Mouse (Mus musculus) urinary bladder, postnatal 10 days (tissue): ENCODE data around the gene Rnaset2b.
A peak's percentile ranks its signal among the peaks of the same experiment; 100 is the strongest.
"Not testable (repeated sequence)": the region's sequence is repeated elsewhere in the genome, so short reads cannot be mapped to it uniquely, and the experiment has no call there.

Experiments
- DNase-seq: peaks from one replicate; pipeline ENCODE4 v3.0.0; 2022; ENCODE audit warnings: low spot score

The Rnaset2b gene

DNA sequence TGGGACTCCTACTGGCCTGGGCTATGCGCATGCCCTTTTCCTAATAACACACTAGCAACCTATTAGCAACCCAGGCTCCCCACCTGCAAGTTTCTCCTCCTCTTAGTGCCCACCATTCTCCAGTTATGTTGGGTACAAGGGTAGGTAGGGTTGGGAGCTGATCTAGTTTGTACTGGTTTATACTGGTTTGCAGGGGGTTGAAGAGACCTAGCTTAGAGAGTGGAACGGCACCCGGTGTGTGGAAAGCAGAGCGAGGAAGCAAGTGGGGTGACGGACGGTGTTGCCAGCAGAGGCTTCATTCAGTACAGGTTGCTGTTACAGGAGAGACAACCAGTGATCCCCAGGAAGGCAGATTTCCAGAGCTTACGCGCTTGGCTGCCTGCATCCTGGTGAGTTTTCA is at the start of gene Rnaset2b:
Rnaset2b (plus strand) TSS at position 301 of the 400 bp plus-strand sequence.
- DNase-seq = not testable (repeated sequence)

DNA sequence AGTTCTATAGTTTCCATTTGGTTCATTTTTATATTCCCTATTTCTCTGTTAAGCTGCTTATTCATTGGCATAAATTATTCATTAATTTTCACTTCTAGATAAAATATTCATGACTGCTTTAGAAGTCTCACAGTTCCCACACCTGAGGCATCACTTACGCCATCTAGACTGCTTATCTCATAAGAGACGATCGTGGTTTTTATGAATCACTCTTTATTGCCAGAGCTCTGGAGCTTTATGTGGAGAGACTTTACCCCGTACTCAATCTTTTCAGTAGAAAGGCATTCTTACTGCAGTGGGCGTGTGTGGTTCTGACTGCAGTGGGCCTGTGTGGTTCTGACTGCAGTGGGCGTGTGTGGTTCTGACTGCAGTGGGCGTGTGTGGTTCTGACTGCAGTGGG is 38.8 kb upstream of the Rnaset2b start:
- DNase-seq = not testable (repeated sequence)

DNA sequence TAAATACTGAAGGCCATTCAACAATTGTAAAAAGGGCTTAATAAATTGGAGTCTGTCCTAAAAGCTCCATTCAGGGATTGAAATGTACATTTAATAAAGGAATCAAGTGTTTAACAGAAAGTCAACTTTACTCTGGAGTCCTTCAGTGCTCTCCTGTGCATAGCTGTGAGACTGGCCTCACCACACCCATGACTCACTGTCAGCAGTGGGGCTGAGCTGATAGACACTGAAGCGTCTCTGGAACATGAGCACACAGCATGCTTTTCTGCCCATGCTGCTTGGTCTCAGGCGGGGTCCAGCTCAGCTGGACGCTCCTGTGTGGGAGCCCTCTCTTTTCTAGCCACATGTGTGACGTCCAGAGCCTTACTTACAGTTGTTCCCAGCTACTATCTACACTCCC is 27.9 kb upstream of the Rnaset2b start:
- DNase-seq = not testable (repeated sequence)

DNA sequence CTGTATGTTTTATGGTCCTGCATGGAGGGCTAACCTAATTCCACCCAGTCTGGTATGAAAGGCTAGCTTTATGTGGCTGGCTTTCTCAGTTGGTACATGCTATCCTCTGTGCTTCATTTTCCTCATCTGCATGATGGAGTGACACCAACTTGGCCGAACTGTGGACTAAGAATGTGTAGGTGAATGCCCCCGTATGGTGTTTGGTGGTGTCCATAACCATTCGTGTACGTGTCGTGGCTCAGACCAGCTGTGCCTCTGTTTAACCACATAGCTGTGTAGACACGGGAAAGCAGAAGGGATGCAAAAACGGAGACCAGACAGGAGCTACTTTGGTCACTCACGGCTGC is 22.8 kb upstream of the Rnaset2b start:
- DNase-seq = not testable (repeated sequence)

DNA sequence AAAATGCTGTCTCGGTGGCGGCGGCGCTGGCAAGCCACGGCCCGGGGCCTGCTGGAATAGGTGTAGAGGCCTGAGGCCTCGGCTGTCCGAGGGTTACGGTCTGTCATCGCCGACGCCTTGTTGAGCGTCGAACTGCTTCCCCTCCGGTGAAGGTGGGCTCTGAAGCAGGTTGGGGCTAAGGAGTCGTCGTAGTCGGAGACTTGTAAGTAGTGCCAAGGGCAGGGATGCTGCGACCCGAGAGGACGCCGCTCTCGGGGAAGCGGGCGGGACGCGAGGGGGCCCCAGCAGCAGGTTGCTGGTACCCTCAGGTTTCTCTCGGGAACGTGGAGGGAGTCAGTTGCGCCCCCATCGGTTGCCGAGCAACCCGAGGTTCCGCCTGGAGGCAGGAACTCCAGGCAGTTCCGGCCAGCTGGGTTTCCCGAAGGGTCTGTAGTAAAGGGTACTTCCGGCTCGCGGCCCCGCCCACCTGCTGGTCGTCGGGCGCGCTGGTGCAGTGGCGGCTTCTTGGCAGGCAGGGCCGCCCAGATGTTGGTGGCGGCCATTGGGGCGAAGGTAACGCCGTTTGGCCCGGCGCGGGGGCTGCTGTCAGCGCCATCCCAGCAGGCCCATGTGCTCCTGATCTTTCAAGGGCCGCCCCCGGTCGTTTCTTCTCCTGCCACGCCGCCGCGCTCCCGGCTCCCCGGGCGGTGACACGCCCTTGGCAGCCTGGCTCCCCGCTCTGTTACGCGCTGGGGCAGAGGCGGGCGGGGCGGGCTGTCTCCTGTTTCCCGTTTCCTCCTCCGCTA is 22.3 kb upstream of the Rnaset2b start, which contains the start of gene Rsph3b:
Rsph3b (minus strand) TSS at position 699 of the 785 bp plus-strand sequence.
- peak; percentile 28 for DNase-seq

DNA sequence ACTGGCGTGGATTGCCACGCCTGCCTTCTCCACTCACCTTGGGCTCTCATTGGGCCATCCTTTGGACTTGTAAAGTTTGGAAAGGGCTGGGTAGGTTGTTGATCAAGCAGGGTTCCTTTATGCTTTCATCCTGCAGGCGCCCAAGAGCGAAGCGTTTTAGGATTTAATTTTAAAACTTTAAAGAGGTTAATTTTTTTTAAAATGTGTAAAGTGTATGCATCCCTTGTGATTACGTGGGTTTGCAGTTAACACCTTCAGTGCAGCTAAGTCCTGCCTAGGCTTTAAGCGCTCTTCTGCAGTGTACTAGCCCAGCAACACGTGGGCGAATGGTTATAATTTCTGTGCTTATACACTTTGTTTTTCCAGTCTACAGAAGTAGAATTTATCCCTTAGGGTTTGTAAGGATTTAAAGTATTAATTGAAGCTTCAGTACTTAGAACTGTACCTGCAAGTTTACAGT is 21.6 kb upstream of the Rnaset2b start:
- DNase-seq = not testable (repeated sequence)

DNA sequence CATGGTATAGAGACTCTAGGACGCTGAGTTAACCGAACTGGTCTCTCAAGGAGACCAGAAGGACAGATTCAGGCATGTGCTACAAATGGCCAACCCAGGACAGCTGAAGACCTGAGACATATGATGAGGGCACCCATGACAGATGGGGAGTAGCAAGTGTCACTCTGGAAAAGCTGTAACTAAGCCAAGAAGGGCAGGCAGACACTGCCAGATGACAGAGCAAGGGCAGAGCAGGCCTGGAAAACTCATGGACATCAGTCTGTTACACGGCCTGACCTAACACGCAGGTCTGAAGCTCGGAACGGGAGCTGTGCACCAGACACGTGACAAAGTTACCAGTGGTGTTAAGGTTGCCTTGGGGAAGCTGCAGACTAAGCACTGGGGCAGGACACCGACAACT is 11.6 kb upstream of the Rnaset2b start:
- DNase-seq = not testable (repeated sequence)

DNA sequence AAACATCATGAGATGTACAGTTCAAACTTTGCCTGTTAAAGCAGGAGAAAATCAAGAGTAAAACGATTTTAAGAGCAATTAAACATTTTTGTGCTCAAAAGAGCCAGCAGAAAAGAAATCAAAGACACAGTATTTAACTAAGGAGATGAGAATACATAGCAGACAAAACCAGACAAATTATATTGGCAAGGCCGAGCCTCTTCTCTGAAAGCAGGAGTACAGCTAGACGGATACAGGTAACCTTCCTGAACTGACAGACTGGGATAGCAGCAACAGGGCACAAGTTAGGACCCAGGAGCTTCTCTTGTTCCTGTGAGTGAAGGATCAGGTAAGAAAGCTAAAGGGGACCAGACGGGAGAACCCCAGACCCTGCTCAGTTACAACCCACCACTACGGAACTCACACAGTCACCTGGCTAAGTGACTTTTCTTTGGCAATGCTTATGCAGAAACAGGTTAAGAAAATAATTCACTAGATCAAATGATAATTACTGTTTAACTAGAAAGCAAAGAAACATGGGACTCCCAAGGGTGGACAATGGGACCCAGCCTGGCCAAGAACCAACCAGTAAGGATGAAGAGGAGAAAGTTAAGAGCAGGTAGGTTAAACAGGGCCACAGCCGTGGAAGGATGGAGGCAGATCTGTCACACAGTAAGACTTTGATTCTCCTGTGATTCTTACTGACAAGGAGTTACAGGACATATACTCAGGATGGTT is 10.7 kb upstream of the Rnaset2b start:
- not testable (repeated sequence) for DNase-seq

DNA sequence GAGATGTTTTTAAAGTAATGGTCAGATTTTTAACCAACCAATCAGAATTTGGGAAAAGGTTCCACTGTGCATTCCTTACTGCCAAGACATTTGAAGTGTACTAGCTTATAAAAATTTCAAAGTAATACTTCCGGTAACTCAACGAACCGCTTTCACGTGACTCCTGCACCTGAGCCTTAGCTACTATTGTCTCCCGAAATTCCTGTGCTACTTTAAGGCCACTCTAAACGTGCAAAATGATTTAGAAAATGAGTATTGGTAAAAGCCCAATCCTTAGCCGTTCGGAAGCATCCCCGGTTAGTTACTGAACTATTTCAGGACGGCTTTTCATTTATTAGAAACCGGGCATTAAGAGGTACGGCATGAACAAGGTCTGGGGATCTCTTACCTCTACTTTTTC is 10.1 kb upstream of the Rnaset2b start:
- not testable (repeated sequence) for DNase-seq

DNA sequence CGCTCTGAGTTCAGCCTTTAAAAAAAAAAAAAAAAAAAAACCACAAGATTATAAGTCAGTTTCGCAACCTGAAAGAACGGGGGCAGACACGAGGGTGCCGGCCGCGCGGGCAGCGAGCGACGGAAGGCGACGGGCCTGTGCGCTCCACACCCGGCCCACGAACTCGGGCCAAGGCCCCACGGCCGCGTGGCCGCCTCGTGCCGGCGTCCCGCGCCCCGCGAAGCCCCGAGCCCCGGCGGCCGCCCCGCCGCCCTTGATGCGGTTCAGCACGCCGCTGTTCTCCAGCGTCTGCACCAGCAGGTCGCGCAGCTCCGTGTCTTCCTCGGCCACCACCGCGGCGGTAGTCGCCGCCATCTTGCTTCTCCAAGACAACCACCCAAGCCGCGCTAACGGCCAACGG is 9.7 kb upstream of the Rnaset2b start, which contains the start of gene Tagap1:
Tagap1 (minus strand) TSS at position 381 of the 400 bp plus-strand sequence.
- not testable (repeated sequence) for DNase-seq

DNA sequence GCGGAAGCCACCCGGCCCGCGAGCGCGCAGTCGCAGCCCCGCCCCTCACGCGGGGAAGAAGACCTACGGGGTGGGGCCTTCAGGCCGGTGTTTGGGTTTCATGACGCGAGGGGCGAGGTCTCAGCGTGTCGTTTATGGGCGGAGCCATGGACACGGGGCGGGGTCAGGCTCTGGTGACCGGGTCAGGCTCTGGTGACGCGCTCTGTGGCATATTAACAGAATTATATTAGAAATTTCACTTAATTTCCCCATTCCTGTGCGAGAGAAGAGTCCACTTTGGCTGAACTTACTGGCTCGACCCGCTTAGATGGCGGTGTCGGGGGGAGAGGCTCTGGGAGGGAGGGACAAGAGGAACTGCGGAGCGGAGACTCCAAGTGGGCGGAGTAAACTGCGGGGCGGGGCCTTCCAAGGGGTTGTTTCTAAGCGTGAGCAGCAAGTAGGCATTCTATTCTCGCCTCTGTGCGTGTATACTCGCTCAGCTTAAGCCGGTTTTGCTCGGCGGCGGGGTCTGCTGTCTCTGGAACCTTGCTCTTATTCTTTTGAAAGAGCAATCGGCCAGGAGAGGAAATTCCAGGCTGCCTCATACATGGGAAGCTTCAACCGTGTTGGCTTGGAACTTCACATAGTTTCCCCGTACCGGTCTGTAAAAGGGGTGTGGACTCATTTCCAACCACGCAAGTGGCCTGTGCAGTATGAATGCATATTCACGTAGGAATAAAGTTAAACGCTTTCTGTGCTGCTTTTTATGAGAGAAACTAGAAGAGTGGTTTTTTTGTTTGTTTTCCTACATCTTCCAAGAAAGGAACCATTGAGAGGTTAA is 9.0 kb upstream of the Rnaset2b start:
- not testable (repeated sequence) for DNase-seq

DNA sequence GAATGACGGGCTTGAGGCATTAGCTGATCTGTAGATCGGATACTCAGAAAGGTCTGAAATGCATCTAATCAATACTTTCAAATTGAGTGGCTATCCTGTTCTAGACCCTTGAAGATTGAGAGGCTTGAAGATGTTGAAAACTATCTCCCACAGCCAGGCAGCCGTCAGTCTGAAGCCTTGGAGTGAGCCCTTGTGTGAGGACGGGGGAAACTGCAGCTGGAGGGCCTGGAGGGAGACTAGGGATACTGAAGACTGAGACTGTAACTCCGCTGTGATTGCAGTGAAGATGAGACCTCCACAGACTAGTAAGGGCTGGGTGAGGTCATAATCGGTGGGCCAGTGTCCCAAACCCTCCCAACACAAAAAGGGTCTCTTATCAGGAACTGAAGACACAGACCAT is 8.1 kb upstream of the Rnaset2b start:
- not testable (repeated sequence) for DNase-seq

DNA sequence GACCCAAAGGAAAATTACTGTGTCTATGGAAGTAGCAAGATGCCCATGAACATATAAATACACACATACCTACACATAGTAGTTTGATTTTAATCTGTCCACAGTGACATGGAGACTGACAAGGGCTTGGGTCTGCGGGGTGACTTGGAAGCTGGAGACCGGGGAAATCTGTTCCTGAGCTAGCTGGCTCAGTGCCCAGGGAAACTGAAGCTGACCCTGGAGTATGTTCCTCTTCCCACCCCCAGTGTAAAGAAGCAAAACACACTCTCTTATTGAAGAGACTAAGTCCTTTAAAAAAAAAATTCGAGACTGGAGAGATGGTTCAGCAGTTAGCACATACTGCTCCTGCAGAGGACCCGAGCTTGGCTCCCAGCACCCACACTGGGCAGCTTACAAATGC is 7.5 kb upstream of the Rnaset2b start:
- not testable (repeated sequence) for DNase-seq

DNA sequence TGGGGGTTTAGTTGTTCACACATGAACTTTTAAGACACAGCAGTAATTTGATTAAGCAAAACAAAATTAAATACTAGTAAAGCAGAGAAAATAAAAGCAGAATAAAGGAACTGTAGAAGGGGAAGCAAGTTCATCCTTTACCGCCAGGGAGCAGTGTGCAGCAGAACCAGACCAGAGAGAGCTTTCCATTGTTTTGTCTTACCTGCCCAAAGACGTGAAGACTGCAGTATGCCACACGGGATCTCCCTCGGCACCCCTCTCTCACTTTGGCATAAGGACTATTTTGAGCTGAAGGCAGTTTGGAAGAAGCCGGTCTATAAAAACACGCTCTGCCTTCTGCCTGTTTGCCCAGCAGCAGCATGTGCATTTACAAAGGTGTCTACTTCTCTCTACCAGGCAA is 5.1 kb upstream of the Rnaset2b start:
- DNase-seq = not testable (repeated sequence)

DNA sequence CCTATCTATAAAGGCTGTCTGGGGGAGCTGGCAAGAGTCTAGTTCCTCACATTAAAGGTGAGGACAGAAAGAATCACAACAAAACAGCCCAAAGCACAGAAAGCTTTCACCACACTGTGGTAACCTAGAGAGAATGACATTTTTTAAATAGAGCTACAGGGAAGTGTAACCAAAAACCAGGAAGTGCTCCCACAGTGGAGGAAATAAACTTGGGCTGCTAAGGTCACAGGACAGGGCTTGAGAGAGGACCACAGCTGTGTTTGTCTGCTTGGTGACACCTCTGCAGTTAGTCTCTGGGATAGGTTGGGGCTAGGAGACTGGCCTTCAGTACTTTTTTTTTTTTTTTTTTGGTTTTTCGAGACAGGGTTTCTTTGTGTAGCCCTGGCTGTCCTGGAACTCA is 2.8 kb upstream of the Rnaset2b start:
- DNase-seq = not testable (repeated sequence)

DNA sequence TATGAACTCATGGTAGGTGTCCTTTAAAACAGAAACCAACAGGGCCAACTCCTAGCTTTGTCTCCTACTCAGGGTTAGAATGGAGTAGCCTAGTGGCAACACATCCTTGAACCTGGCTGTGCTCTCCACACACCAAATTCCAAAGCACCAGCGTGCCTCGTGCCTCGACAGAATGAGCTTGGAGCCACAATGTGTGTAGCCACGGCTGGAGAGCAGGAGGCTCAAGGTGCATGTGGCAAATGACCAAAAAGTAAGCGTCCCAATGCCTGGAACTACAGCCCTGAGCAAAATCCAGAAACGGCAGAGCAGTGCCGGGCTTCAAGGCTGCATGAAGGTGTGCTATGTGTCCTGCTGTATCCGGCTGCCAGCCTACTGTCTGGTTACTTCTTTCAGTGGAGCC is 804 bp downstream of the Rnaset2b start:
- DNase-seq = not testable (repeated sequence)

DNA sequence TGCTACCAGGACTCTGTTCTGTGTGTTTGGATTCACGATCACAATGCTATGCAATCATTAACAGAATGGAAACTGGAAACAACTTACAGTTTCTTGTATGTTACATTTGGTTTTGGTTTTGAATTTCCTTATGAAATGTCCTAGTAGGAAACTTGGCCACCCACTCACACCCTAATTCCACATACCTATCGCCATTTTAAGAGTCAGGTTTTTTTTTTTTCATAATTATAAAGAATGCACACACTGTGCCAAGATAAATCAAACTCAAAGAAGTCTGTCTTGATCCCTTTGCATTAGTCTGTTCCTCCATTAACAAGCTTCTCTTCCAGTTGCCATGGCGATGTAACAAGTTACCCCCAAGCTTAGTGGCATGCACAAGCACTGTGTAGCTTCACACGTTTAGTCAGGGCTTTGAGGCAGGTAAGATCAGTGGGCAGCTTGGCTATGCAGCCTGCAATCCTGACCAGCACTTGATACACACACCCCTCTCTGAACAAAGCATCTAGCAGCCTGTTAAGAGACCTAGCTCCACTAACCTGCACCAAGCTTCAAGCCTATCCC is 2.5 kb downstream of the Rnaset2b start:
- not testable (repeated sequence) for DNase-seq

DNA sequence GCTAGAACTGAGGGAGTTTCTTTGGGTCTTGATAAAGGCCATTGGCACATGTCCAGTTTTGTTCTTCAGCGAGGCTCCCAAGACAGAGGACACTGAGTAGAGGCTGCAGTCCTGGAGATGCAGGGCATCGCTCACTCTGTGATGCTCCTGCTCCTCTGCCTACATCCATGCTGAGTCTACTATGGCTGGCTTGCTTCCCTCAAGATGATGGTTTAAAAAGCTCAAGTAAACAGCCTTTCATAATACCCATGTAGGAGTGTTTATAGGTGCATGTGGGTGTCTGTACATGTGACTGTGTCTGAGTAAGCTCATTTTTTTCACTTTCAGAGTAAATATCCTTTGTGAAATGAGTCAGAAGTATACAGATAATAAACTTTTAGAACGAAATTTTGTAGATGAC is 4.6 kb downstream of the Rnaset2b start:
- not testable (repeated sequence) for DNase-seq

DNA sequence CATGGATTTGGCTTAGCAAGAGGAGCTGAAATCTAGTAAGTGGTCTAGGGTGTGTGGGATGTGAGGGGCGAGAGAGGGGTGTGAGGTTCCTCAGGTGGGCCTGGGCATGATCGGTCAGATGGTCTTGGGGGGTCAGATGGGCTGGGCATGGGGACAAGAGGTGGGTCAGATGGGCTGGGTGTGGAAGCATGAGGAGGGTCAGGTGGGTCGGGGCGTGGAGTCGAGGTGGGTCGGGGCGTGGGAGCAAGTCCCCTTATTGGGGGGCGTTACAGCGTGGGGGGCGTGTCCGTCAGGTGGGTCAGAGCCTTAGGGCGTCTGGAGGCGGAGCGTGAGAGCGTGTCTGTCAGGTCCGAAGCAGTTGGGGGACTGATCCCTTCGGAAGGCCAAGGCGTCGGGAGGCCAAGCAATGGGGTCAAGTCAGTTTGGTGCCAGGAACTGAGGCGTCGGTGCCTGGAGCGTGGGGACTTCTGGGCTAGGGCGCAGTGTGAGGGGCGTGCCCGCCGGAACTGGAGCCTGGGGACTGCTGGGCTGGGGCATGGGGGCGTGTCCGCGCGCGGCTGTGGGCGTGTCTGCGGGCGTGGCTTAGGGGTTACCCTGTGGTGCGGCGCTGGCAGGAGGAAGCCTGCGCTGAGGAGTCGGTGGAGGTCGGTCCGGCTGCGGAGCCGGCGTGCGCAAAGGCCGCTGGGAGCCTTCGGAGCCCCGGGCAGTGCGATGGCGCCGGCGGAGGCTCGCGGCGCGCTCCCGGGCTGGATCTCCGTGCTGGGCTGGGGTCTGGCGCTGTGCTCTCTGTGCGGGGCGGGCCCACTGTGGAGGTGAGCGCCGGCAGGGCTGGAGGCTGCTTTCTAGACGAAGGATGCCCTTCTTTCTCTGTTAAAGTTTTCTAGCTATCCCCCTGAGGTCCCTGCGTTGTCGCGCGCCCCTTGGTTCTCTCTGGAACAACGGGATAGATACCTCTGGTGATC is 8.1 kb downstream of the Rnaset2b start, which contains the start of gene Gm49721:
Gm49721 (plus strand) TSS at position 618 of the 962 bp plus-strand sequence.
- DNase-seq = not testable (repeated sequence)

DNA sequence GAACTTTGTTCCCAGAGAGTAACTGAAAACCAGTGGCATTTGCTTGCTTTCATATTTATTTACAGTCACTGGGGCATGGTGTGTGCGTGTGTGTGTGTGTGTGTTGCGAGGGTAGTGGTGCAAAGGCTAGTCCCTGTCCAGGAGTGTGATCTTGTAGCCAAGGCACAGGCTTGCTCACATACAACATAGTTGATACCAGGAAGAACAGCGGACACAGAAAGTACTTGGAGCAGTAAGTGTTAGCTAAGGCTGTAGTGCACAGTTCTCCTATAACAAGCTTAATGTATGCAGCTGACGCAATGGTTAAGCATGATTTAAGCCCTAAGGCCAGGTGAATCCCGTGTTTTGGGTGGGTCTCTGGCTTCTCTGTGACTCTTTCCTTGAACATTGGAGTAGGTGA is 8.9 kb downstream of the Rnaset2b start:
- DNase-seq = not testable (repeated sequence)
